Mouse (Mus musculus) hindbrain, embryonic 11.5 days (tissue): Measurements from ENCODE around the gene E130114P18Rik. TPM values are rescaled to one million over a fixed set of nuclear protein-coding genes. Genes with fewer than 3 reads are reported as not detected.

ENCODE experiments used
- ATAC-seq: fragments of 200-750 bp; cut with Nextera tagmentation; 2 replicates; pipeline ENCODE4 v1.8.0; 2017; ENCODE audit warnings: mild to moderate bottlenecking, moderate TSS enrichment, moderate library complexity; ENCODE audit not compliant: low FRiP score
- DNase-seq: peaks from one replicate; pipeline ENCODE4 v3.0.0-alpha.2; 2015; ENCODE audit warnings: low spot score
- H3K27ac ChIP-seq: fragments of 300-500 bp; sonication (generic); 2 replicates; pipeline ENCODE4 v1.5.1; 2014; ENCODE audit warnings: mild to moderate bottlenecking, low read depth, low read length
- H3K27me3 ChIP-seq: fragments of 300-500 bp; sonication (generic); 2 replicates; pipeline ENCODE4 v1.6.1; 2014; ENCODE audit warnings: mild to moderate bottlenecking, low read length, moderate library complexity, mixed read lengths; ENCODE audit not compliant: control insufficient read depth, insufficient read depth
- H3K36me3 ChIP-seq: fragments of 300-500 bp; sonication (generic); 2 replicates; pipeline ENCODE4 v1.6.1; 2014; ENCODE audit warnings: mild to moderate bottlenecking, low read length, moderate library complexity, mixed read lengths; ENCODE audit not compliant: control insufficient read depth, insufficient read depth
- H3K4me1 ChIP-seq: fragments of 300-500 bp; sonication (generic); replicated peaks from 2 replicates; pipeline ENCODE4 v1.6.1; 2014; ENCODE audit warnings: low read length, mixed read lengths; ENCODE audit not compliant: control insufficient read depth, insufficient read depth
- H3K4me2 ChIP-seq: fragments of 300-500 bp; sonication (generic); replicated peaks from 2 replicates; pipeline ENCODE4 v1.6.1; 2014; ENCODE audit warnings: mild to moderate bottlenecking, low read depth, low read length
- H3K4me3 ChIP-seq: fragments of 300-500 bp; sonication (generic); 2 replicates; pipeline ENCODE4 v1.5.1; 2014; ENCODE audit warnings: low read depth, low read length
- H3K9ac ChIP-seq: fragments of 300-500 bp; sonication (generic); 2 replicates; pipeline ENCODE4 v1.6.1; 2014; ENCODE audit warnings: low read depth, low read length
- H3K9me3 ChIP-seq: fragments of 300-500 bp; sonication (generic); 2 replicates; pipeline ENCODE4 v1.6.1; 2016; ENCODE audit warnings: low read length; ENCODE audit not compliant: control insufficient read depth
- WGBS: fragments of 180-500 bp; shearing (Covaris S2); extraction: QIAGEN DNeasy Blood & Tissue Kit; methylation state at CpG from one replicate; pipeline ENCODE4 v1.1.7; 2014; 5-methylcytosine and 5-hydroxymethylcytosine counted together
- polyA plus RNA-seq: library from polyadenylated mRNA; unstranded; fragments of >200 nt; fragmentation: Nextera tagmentation; extraction: Ambion mirVana; gene quantifications from 2 replicates; pipeline ENCODE4 v1.2.1, GENCODE M21; 2014

Gene E130114P18Rik
- polyA plus RNA-seq, 1 experiment from 2014 or later, result 28.5 TPM

DNA sequence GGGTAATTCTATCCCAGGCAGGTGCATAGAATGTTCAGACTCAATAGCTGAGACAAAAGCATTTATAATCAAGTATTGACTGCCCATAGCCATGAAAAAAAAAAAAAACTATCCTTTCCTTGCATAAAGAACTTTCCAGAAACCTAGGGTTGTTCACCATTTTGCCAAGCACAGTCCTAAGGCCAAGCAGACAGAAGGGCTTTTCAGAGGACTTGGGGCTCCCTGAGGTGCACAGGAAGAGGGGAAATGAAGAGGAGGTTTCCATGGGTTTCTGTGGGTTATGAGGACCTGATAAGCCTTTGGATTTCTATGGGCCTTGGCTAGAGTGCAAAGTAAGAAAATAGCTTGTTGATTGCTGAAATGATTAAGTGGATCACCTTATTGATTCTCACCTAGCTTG is 107.5 kb downstream of the E130114P18Rik start:
- Histone ChIP-seq H3K9me3 (no peaks in the 10 kb centered on the region), H3K27me3 (no peaks in the 10 kb centered on the region; the same call in 1 of the 2 replicates), H3K9ac (no peak overlapping the region), H3K27ac (no peak overlapping the region), H3K4me1 (no peaks in the 10 kb centered on the region), H3K4me2 (no peak overlapping the region), H3K36me3 (no peaks in the 10 kb centered on the region), H3K4me3 (no peak overlapping the region)
- ATAC-seq (no peak), DNase-seq (no peak)

DNA sequence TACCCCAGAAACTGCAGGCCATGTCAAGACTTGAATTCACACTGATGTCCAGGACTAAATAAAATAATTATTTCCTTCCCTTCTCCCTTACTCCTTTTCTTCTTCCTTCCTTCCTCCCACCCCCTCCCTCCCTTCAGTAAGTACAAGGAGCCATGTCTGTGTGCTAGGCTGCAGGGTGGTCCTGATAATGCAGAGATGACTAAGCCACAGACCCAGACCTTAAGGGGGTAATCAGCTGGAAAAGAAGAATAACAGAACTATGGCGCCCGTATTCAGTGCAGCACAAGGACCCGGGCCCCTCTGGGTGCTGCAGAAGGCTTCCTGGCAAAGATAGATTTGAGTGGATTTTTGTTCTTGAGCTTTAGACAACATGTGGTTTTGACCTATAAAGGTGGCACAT is 108.1 kb downstream of the E130114P18Rik start:
- H3K27ac ChIP-seq, result no peak overlapping the region
- H3K4me2 ChIP-seq, result no peak overlapping the region
- no peak overlapping the region for H3K9ac ChIP-seq
- 45% methylated on average over 3 of the region's 3 CpGs for WGBS
- no peaks in the 10 kb centered on the region for H3K36me3 ChIP-seq
- no peaks in the 10 kb centered on the region; the same call in 1 of the 2 replicates for H3K27me3 ChIP-seq
- H3K4me3 ChIP-seq, result no peak overlapping the region
- H3K4me1 ChIP-seq, result no peaks in the 10 kb centered on the region
- DNase-seq (no peak), ATAC-seq (peak; percentile 55; the same call in 1 of the 2 replicates)
- H3K9me3 ChIP-seq, result no peaks in the 10 kb centered on the region

DNA sequence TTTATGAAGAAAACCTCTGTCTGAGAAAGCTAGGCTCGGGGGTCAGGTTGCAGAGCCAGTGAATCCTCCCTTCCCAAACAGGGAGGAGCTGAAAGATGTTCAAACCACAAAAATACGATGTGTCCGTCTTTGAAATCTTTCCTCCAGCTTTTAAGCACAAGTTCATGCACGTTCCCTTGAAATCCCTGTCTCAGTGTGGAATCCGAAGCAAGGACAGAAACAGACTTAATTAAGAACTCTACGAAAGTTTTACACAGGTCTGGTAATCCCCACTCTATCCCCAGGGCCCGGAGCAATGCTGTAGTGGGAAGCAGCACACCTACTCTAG is 112.5 kb downstream of the E130114P18Rik start:
- DNase-seq, result no peak
- Histone ChIP-seq H3K27ac (no peak overlapping the region), H3K27me3 (no peaks in the 10 kb centered on the region; the same call in 1 of the 2 replicates), H3K36me3 (no peaks in the 10 kb centered on the region), H3K4me1 (no peaks in the 10 kb centered on the region), H3K4me2 (no peak overlapping the region), H3K4me3 (no peak overlapping the region), H3K9me3 (no peaks in the 10 kb centered on the region), H3K9ac (no peak overlapping the region)
- WGBS, result 59% methylated on average over 7 of the region's 7 CpGs
- no peak for ATAC-seq

DNA sequence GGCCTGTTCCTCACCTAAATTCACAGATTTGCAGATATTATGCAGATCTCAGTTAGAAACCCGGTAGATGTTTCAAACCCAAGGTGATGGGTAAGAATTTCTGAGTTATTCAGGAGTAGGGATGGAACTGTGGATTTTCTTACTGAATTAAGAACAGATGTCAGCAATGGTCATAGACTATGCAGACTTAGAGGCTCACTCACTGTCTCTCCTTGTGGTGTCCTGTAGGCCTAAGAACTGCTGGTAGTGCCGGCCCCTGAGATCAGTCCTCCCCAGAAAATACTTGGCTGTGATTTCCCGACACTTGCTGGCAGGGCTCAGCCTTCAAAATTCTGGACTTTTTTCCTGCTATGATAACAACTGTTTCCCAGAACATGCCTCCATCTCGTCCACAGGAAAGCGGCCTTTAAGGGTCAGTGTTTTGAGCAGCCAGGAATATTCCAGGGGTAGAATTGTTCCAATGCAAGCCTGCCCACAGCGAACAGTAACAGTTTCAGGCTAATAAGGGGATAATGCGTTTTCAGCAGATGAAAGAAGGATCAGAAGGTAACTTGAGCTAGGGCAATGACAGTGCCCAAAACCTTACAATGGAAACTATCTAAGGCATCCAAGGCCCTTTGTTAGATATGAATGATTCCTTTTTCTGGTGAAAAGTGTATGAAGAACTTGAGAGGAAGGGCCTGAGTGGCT is 113.0 kb downstream of the E130114P18Rik start:
- Histone ChIP-seq H3K27me3 (no peaks in the 10 kb centered on the region; the same call in 1 of the 2 replicates), H3K9ac (no peak overlapping the region), H3K9me3 (no peaks in the 10 kb centered on the region), H3K36me3 (no peaks in the 10 kb centered on the region), H3K27ac (no peak overlapping the region), H3K4me2 (no peak overlapping the region), H3K4me3 (no peak overlapping the region), H3K4me1 (no peaks in the 10 kb centered on the region)
- 50% methylated on average over 7 of the region's 7 CpGs for WGBS
- ATAC-seq, result no peak
- no peak for DNase-seq

DNA sequence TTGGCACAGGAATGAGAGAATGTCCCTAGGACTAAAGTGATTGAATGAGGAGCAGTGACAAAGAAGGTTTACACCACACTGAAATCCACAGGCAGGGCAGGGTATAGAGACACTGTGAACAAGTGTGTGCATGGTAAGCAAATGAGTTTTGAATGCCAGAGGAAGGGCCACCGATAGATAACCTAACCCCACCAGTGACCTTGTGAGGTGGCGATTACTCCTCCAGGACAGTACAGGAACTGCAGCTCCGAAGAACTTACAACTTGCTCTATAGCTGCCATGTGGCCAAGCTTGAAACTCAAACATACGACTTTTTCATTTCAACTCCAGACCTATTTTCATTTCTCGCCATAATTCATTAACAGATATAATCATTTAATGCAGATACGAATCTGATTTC is 114.0 kb downstream of the E130114P18Rik start:
- DNase-seq, result no peak
- Histone ChIP-seq H3K4me3 (no peak overlapping the region), H3K27me3 (no peaks in the 10 kb centered on the region; the same call in 1 of the 2 replicates), H3K9me3 (no peaks in the 10 kb centered on the region), H3K4me1 (no peaks in the 10 kb centered on the region), H3K9ac (no peak overlapping the region), H3K4me2 (no peak overlapping the region), H3K27ac (no peak overlapping the region), H3K36me3 (no peaks in the 10 kb centered on the region)
- no peak for ATAC-seq
- WGBS, result 84% methylated on average over 6 of the region's 6 CpGs

DNA sequence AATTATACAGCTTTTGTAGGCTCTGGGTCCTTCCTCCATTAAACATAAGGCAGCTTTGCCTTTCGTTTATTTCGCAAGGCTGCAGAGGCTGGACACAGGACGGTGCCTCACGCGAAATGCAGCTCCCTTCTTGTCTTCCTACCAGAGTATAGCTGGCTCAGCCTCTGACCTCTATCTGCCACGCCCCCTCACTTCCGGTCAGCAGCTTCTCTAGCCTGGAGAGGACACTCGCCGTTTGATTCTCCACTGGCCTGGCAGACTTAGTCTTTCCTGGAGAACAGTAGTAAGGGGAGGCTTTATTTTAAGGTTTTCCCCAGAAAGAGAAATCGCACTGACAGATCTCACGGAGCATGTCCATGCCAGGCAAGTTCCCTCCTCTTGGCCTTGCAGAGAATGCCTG is 115.0 kb downstream of the E130114P18Rik start:
- ATAC-seq (no peak), DNase-seq (no peak)
- H3K4me2 ChIP-seq, result no peak overlapping the region
- no peaks in the 10 kb centered on the region for H3K4me1 ChIP-seq
- no peak overlapping the region for H3K4me3 ChIP-seq
- no peak overlapping the region for H3K27ac ChIP-seq
- no peaks in the 10 kb centered on the region for H3K36me3 ChIP-seq
- no peaks in the 10 kb centered on the region for H3K27me3 ChIP-seq
- no peaks in the 10 kb centered on the region for H3K9me3 ChIP-seq
- WGBS, result 67% methylated on average over 11 of the region's 11 CpGs
- no peak overlapping the region for H3K9ac ChIP-seq

DNA sequence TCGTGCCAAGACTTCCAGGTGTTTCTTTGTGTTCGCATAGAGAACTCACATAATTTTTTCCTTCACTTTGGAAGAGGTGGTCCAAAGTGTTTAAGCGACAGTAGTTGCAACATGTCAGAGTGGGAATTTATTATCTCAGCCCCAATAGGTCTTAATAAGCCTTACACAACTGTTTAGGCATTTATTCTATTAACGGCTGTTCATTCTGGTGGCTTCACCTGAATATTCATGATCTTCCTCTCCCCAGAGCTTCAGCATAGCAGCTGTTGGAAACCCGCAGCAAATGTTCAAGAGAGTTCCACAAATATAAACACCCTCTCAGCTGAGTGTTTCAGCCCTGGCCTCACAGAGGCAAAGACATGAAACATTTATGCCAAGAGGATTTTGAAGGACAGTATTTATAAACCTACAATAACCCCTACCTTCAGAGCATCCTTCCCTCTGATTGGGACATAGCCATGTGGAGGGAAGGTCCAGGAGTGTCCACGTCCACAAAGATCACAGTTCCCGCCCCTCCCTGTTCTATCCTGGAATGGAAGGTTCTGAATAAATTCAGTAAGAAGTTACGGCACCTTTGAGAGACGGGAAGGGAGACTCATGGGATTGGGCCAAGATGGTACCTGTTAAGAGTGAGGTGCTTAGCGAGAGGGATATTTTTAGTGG is 116.1 kb downstream of the E130114P18Rik start:
- Histone ChIP-seq H3K9ac (no peak overlapping the region), H3K4me1 (no peaks in the 10 kb centered on the region), H3K4me3 (no peak overlapping the region), H3K9me3 (no peaks in the 10 kb centered on the region), H3K4me2 (no peak overlapping the region), H3K27me3 (no peaks in the 10 kb centered on the region), H3K36me3 (no peaks in the 10 kb centered on the region), H3K27ac (no peak overlapping the region)
- ATAC-seq (peak; percentile 31; the same call in 1 of the 2 replicates), DNase-seq (no peak)
- 82% methylated on average over 10 of the region's 10 CpGs for WGBS

DNA sequence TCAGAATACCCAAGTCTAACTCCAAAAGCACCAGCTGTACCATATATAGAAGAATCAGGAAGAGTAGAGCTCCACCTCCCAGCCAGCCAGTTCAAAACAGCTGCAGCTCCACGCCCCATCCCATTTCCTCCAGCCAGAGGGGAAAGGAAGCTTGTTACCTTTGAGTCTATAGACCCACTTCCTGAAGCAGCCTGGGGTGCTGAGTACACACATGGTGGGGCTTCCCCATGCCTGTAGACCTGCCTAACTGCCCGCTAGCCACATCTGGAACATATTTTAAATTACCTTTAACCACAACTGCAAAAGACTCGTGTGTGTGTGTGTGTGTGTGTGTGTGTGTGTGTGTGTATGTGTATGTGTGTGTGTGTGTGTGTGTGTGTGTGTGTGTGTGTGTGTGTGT is 120.3 kb downstream of the E130114P18Rik start:
- ATAC-seq (no peak), DNase-seq (no peak)
- Histone ChIP-seq H3K9ac (no peak overlapping the region), H3K27ac (no peak overlapping the region), H3K4me2 (no peak overlapping the region), H3K4me1 (no peaks in the 10 kb centered on the region), H3K4me3 (no peak overlapping the region), H3K9me3 (no peaks in the 10 kb centered on the region), H3K27me3 (no peaks in the 10 kb centered on the region), H3K36me3 (no peaks in the 10 kb centered on the region)
- 69% methylated on average over 3 of the region's 3 CpGs for WGBS

DNA sequence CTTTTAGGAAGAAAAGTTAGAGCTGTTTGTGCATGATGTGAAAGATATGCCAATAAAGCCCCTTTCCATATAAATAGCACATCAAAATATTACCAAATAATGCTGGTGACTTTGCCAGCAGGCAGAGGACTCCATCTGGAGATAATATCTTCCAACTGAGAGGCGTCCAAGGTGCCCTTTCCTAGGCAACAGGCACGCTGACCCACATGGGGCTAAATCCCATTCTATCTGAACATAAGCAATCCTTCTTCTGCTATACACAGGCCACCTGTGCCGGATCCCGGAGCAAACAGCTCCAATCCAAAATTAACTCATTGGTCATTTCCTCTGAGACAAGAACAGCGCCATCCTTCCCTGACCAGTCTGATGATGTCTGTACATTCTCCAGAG is 128.3 kb downstream of the E130114P18Rik start:
- Histone ChIP-seq H3K4me3 (no peak overlapping the region), H3K27ac (peak overlapping the region; percentile 80), H3K4me2 (no peak overlapping the region), H3K36me3 (no peaks in the 10 kb centered on the region), H3K9ac (no peak overlapping the region), H3K4me1 (no peaks in the 10 kb centered on the region), H3K9me3 (no peaks in the 10 kb centered on the region), H3K27me3 (no peaks in the 10 kb centered on the region)
- no peak for DNase-seq
- WGBS, result 65% methylated on average over 5 of the region's 5 CpGs
- ATAC-seq, result peak; percentile 58
